Mouse (Mus musculus) layer of hippocampus, adult 11-12 months (tissue): ENCODE results near the gene Bicc1.

Experiments
- DNase-seq: peaks from one replicate; pipeline ENCODE4 v3.0.0; 2022; ENCODE audit warnings: low spot score

The Bicc1 gene

DNA sequence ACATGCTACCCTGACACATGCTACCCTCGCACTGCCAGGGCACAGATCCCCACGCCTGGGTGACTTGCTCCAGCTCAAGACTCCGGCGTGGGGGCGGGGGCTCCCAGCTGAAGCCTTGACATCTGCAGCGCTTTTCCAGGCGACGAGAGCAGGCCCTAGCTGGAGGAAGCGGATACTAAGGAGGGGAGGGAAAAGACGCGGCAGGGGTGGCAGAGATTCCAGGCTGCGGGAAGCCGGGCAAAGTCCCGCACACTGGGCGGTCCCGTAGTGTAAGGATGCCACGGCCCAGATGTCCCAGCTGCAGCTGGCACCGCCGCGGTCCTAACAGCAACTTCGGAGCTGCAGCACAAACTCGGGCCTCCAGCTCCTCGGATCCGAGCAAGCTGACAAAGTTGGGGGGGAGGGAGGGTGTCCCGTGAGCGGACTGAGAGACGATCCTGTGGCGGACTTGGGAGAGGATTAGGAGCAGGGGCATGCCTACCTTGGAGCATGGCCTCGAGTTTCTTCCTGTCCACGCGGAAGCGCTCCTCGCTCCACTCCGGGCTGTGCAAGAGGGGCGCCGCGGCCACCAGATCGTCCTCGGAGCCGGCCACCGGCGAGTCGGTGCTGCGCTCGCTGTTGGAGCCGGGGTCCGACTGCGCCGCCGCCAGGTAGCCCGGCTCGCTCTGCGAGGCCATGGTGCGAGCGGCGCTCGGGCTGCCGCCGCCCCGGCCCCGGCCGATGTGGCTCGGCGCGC lies 392 bp downstream of the Bicc1 start:
- peak; percentile 28 for DNase-seq

DNA sequence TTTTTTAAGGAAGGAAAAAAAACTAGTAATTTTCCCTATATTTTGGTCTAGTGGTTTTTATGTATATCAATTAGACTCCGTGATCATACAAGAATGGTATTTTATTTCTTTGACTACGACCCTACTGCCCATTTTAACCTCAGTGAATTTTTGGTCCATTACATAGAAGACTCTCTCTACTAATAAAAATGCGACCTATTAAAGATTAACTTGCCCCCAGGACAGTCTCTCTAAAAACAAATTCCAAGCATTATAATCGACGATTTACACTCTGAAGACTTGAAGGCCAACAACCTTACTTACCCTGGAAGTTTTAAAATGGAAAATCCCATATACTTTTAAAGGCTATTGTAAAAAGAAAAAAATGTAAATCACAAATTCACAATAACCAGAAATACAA lies 2.9 kb downstream of the Bicc1 start:
- no peak for DNase-seq

DNA sequence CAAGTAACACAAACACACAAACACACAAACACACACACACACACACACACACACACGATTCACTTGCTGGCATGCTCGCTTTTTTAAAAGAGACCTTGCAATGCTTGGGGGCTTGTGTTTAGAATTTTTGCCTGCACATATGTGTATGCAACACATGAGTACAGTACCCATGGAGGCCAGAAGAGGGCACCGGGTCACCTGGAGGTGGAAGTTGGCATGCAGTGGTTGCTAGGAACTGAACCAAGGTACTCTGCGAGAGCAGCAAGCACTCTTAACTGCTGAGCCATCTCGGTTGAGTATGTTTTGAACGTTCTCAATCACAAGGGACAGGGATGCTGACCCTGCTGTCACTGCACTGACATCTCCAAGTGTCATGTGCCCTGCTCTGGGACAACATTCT lies 5.9 kb downstream of the Bicc1 start:
- DNase-seq, result no peak

DNA sequence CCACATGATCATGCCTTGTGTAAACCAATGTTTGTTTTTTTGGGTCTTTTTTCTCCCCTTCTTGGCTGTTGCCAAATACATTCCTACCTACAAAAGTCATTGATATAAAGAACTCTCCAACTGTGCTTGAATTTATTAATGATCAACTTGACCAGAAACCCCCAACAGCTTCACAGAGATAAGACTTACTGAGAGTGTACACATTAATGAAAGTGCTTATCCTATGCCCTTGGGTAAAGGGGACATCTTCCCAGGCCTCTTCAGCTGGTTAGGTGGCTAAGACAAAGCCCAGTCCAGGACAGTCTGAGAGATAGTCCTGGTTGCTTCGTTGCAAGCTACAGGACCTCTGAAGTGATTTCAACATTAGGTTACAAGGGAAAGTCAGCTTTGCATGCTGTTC lies 6.4 kb downstream of the Bicc1 start:
- no peak for DNase-seq

DNA sequence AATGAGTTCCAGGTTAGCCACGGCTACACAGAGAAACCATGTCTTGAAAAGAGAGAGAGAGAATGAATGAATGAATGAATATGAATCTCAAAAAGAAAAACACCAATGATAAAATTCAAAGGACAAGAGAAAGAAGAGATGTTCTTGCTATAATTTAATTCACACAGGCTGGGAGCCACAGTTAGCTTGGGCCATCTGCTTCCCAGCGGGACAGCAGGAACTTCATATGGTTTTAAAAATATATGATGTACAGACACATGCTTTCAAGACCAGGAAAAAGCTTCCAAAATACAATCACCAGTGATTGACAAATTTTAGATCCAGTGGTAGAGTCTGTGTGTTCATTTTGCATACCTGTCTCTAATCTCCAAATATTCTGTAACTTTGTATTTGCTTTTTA lies 9.0 kb downstream of the Bicc1 start:
- peak; percentile 28 for DNase-seq

DNA sequence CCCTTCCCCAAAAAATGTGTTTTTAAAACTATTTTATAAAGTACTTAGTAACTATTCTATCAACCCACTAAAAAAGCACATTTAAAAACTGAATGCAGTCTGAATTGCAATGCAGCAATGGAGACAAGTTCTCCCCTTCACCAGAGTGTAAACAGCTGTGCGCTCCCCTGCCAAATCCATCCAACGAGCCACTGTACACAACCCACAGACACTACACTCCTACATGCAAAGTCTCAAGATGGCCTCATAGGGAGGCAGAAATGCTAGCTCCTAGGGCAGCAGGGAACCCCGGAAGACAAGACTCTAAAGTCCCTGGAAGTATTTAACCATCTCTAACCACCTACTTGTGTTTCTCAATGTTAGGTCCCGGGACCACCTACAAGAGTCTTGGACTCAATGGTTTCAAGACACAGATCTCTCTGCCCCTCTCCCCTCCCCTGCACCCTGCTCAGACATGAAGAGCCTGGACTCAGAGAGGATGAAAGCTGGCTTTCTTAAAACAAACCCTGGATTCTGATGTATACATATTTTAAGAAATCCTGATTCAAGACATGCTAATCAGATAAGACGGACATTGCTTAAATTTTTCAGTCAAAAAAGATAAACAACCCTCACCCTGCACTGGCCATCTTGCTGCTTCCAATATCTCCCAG lies 10.4 kb downstream of the Bicc1 start:
- no peak for DNase-seq

DNA sequence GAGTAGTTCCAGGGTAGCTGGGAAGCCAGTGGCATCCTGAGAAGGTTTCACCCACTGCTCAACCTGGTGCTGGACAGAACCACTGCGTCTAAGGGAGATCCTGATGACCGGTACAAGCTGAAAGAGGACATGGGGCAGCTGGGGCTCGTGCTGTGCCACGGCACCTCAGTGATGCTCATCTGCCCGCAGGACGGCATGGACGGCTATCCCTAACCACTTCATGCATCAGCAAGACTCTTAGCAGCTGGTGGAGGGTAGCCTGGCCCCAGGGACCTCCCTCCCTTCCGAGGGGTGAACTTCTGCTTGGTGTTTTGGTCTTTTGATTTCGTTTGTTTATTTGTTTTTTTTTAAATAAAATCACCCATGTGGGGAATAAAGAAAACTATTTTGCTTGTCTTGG lies 11.3 kb downstream of the Bicc1 start:
- DNase-seq, result no peak

DNA sequence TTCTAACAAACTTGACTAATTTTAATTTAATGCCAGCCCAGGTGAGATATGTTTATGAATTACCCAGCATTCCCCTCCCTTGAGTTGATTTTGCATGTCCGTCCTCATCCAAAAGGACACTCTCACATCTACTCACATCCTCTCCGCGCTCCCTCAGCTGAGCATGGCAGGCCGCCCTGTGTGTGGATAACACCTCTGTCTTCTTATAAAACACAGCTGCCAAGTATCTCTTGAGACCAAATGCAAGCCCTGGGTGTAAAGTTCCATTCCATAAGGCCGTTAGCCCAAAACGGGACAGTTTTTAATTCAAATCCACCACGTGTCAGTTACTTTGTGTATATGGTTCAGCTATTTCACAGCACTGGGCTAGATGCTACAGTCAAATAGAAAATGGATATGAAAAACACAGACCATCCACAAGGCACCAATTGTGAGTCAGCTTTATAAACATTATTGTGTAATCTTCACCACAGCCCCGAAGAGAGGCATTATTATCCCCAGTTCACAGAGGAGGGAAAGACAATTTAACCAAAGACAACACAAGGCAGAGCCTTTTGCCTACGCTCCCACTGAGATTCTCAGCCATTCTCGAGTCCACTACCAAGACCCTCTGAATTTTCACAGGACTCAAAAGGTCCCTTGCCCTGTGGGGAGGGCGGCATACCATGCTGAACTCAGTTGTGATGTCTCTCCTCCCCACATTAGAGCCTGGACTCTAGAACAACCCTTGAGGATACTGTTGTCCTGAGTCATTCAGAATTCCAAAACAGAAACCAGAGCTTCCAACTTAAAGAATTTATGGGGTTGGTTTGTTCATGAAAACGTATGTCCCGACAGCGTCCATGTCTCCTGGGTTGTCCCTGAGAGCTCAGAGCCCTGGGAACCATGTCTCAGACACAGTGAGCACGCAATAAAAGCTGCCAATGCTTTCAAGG lies 12.6 kb downstream of the Bicc1 start:
- DNase-seq, result no peak

DNA sequence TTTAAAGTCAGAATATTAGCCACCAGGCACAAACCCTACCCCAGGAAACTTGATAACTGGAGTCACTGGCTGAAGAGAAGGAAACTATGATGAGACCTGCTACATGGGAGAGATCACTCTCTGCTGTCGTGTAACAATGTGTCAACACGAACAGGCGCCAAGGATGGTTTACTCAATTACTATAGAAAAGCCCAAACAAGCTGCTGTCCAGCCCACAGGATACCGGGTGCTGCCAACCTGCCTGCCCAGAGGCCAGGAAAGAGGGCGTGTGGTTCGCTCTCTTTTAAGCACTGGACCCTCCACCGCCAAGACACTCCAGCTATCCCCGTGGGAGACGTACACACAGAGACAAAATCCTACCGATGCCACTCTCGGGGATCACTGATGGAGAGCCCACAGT lies 13.7 kb downstream of the Bicc1 start:
- no peak for DNase-seq

DNA sequence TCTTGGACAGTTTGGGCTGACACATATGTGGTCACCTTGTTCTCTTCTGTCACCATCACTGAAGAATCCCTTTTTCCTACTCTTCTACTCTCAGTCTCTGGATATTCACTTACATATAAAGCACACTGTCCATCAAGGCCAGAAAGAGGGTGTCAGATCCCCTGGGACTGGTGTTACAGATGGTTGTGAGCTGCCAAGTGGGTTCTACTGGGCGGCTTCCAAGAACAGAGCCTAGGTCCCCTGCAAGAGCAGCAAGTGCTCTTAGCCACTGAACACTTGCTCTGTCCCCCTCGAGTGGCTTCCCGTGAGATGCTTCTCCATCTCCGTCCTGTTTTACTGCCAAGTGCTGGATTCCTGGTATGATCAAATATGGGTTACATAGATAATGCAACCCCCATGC lies 15.3 kb downstream of the Bicc1 start:
- no peak for DNase-seq

DNA sequence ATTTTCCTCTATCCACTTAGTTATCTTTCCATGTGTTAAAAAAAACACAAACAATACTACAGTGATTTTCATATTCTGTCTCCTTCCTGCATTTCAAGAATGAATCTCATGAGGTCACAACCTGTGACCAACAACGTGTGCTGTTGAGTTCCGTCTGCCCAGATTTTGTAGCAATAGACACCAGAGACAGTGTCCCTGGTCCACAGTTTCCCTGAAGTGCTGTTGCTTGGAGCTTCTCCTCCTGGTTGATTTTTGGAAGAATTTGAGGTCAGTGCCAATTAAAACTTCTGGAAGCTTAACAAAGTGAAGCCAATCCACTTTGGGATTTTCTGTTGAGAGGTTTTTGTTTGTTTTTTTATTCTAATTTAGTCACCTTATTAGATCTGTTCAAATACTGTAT lies 16.9 kb downstream of the Bicc1 start:
- DNase-seq, result no peak

DNA sequence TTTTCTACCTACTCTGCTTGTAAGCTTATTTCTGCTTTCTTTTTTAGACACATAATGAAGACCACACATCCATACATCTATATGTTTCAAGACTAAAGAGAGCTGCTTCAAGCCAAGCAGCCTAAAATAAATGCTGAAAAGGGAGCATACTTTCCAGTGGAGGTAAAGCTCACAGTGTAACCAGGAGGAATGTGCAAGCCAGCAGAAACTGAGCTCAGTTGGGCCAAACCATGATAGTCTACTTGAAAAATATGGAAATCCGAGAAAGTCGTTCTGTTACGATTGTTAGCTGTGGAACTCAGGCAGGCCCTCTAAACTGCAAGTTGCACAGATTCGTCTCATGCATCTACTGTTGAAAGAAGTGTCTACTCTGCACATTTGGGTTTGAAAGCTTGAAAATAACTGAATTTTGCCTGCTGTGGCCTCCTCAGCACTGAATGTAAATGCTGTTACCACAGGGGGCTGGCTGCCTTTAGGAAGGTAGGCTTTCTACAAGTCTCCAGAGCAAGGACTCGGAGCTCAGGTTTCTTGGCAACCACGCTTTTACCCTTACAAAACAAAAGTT lies 19.1 kb downstream of the Bicc1 start:
- no peak for DNase-seq

DNA sequence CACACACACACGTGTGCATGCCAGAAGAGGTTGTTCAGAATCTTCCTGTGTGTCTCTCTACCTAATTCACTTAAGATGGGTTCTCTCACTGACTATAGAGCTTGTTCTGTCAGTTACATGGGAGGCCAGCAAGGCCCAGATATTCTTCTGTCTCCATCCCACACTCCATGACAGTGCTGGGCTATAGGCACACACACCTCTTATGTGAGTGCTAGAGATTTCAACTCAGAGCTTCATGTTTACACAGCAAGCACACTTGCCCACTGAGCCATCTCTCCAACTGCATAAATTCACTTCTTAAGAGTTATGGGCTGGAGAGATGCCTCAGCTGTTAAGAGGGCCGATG lies 20.7 kb downstream of the Bicc1 start:
- DNase-seq, result no peak

DNA sequence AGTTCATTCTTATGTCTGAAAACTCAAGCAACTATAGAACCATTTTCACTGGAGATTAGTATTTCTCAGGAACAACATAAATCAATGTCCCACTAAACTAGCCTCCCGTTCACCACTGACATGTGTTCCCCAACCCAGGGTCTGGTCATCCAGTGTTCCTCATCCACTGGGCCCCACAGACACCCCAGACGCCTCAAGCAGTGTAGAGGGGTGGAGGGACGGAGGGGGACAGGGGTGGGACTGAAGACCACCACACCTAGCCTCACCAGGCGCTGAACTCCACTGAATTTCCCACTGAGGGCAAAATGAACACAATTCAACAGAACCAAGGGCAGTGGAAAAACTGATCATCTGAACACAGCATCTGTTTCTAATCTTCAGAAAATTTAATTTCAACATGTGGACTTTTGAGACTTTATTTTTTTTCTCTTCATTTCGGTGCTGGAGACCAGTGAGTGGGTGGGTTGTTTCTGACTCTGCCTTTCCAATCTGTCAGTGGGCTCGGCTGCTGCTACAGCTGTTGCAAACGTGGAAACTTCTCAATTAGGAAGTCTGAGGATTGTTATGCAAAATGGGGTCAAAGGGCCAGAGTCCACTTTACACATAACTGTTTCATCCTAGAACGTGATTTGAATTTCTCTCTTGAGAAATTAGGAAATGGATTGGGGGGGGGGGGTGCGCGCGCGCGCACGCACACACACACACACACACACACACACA lies 21.2 kb downstream of the Bicc1 start:
- no peak for DNase-seq

DNA sequence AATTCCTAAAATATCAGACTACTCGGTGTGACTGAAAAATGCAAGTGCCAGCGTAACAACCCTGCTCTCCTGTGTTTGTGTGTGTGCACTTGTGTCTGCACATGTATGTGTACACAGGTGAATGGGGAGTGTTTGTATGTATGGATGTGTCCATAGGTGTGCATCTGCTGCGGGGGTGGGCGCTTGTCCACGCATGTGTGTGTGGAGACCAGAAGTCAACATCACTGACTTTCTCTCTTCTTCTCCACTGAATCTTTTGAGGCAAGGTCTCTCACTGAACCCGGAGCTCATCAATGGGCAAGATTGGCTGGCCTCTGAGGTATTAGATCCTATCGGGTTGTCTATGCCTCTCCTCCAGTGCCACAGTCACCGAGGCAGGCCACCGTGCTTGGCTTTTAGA lies 21.9 kb downstream of the Bicc1 start:
- no peak for DNase-seq

DNA sequence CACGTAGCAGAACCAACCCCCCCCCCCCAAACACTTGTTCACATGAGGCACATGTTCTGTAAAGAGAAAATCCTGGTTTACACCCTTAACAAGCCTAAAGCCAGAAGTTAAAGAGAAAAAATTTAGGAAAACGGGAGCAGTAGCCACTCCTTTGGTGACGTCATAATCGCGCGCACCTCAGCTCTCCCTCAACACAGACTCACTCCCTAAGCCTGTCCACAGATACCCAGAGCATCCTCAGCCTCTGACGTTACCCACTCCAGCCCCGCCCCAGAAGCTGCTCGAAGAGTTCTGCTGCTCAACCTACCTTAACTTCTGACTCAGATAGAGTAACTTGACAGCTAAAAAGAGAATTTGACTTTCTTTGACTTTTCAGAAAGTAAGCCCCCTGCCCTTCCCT lies 28.2 kb downstream of the Bicc1 start:
- no peak for DNase-seq

DNA sequence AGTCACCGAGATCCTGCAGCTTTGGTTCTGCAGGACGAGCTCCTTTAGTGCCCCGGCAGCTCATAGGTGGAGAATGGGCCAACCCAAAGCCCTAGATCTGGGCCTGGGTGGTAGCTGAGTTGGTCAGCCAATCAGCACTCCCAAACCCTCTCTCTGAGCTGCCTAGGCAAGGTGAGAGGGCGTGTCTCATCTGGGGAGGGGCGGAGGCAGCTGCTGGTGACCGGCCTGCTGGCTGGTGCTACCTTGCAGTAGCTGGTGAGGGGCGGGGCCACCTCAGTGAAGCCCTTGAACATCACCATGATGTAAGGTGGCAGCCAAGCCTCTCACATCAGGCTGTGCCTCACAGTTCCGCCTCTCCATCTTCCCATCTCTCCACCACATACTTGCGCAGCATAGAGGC lies 29.2 kb downstream of the Bicc1 start:
- DNase-seq, result no peak

DNA sequence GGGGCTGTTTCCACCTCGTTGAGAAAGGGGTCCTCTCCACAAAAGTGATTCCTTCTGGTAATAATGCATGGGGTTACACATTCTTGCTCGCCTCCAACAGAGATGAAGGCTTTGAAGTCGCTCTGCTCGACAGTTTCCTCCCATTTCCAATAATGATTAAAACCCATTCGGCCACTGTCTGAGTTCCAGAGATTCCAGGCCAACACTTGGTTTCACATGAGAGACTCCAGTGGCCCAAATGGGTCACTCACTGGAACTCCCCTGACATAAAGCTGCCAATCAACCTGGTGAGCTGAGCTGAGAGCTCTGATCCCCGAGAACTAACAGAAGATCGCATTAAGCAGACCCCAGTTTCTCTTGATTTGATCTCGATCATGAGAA lies 31.6 kb downstream of the Bicc1 start:
- no peak for DNase-seq

DNA sequence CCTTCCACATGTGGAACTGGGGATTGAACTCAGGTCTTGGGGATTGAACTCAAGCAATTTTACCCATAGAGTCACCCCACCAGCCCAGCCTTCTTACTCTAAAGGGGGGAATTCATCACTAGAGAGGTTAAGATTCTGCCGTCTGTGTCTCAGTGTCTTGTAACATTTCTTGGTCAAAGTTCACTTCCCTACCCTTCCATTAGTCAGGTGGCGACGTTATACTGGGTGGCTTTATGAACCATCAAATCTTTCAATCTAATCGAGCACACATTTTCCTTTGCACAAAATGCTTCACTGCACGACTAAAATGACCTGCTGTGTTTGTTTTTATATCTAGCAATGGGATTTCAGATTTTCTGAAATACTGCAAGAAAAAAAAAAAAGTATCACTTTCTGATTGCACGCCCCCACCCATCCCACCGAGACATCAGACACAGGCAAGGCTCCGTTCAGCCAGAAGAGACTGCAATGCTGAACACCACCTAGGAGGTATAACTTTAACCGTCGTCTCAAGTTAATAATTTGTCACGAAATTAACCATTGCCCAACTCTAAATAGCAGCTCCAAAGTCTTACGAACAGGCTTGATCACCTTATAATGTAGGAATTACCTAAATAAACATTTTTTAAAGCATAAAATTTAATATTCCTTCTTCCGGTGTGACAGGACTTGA lies 32.1 kb downstream of the Bicc1 start:
- no peak for DNase-seq

DNA sequence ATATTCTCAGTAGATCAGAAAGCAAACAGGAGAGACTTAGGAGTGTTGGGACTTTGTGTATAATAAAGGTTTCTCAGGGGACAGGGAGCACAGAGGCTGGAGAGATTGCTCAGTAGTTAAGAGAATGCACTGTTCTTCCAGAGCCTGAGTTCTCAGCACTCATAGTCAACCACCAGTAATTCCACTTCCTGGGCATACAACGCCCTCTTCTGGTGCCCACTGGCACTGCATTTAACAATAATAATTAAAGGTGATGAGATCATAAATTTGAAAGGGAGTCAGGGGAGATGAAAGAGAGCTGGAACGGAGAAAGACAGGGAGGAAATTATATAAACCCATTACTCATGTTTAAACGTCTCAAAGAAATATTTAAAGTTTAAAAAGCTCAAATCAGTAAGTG lies 35.5 kb downstream of the Bicc1 start:
- DNase-seq, result no peak

DNA sequence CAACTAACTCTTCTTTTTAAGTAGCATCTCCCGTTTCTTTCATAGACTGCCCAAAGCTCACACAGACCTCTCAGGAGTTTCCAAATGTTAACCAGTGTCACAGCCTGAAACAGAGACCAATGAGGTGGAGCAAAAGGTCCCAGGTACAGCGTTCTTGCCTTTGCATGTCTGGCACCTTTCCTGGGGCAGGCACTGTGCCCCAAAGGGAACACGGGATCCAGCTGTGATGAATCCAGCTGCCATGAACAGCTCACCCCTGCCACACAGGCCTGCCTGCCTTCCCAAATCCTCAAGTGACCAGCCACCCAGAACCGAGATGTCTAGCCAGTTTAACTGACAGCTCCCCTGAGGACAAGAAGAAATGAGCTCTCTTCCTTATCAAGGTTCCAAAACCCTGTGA lies 36.1 kb downstream of the Bicc1 start:
- no peak for DNase-seq

DNA sequence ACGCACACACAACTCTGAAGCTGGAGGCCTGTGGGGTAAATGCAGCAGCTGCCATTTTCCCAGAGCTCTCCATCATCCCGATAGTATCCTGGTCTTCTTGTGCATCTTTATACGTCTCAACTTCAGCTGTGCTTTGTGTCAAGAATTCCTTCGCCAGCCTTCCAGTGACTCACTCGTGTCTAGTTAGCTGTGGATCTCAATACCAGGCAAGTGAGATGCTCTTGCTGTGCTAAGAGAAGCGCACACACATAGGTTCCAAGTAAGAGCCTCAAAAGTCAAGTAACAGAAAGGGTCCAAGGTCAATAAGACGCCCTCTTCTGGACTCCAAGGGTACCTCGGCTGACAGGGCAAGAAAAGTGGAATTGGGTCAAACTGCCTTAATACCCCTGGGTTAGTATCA lies 37.0 kb downstream of the Bicc1 start:
- no peak for DNase-seq
